Mouse (Mus musculus): ENCODE results near the gene Apbb2. TPM values are rescaled to one million over a fixed set of nuclear protein-coding genes. Genes with fewer than 3 reads are reported as not detected.

Apbb2 gene
- polyA plus RNA-seq, 1 experiment from 2014 or later: 52.6 TPM

GRCm38 (mm10) chr5:66552246-66552645 lies 66.3 kb downstream of the Apbb2 start:
- 72% methylated on average over 9 of the region's 9 CpGs for WGBS
- H3K4me3 ChIP-seq (ENCODE audit: low read depth, low read length): no peak overlapping the region
- H3K9ac ChIP-seq (ENCODE audit: low read length): no peak overlapping the region
- no peaks in the 10 kb centered on the region for H3K36me3 ChIP-seq (ENCODE audit: control insufficient read depth, insufficient read depth, low read length)
- H3K4me2 ChIP-seq (ENCODE audit: low read depth): no peak overlapping the region
- no peaks in the 10 kb centered on the region for H3K27me3 ChIP-seq (ENCODE audit: control insufficient read depth, insufficient read depth, low read length)
- H3K4me1 ChIP-seq (ENCODE audit: control insufficient read depth, insufficient read depth, low read length): no peaks in the 10 kb centered on the region
- H3K9me3 ChIP-seq (ENCODE audit: control insufficient read depth, low read length): peaks cover 4% of the 10 kb centered on the region
- ATAC-seq (ENCODE audit: insufficient read depth, low FRiP score, low TSS enrichment) (no peak), DNase-seq (ENCODE audit: low spot score) (no peak)
- no peak overlapping the region for H3K27ac ChIP-seq (ENCODE audit: low read depth, low read length)

DNA sequence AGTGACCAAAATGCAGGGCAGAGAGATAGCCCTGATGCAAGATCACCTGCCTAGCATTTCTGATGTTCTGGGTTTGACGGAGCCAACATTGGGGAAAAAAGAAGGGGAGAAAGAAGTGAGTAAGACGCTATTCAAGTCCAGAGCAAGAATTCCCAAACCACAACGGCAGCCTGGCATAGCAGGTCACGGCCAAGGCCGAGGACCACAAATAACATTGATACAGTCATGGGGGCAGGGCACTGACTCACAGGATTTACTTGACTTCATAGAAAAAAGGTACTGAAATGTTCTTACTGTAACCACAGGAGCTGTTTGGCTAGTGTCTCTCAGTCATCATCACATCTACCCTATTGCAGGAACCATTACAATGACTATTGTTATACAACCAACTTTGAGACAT lies 68.3 kb downstream of the Apbb2 start:
- no peak overlapping the region for H3K27ac ChIP-seq (ENCODE audit: low read depth, low read length)
- H3K4me1 ChIP-seq (ENCODE audit: control insufficient read depth, insufficient read depth, low read length): no peaks in the 10 kb centered on the region
- 93% methylated on average over 5 of the region's 5 CpGs for WGBS
- H3K27me3 ChIP-seq (ENCODE audit: control insufficient read depth, insufficient read depth, low read length): no peaks in the 10 kb centered on the region
- peaks cover 4% of the 10 kb centered on the region for H3K9me3 ChIP-seq (ENCODE audit: control insufficient read depth, low read length)
- H3K9ac ChIP-seq (ENCODE audit: low read length): no peak overlapping the region
- no peak overlapping the region for H3K4me3 ChIP-seq (ENCODE audit: low read depth, low read length)
- H3K4me2 ChIP-seq (ENCODE audit: low read depth): no peak overlapping the region
- ATAC-seq (ENCODE audit: insufficient read depth, low FRiP score, low TSS enrichment) (no peak), DNase-seq (ENCODE audit: low spot score) (no peak)
- no peaks in the 10 kb centered on the region for H3K36me3 ChIP-seq (ENCODE audit: control insufficient read depth, insufficient read depth, low read length)

GRCm38 (mm10) chr5:66549691-66550090 lies 68.9 kb downstream of the Apbb2 start:
- no peak overlapping the region for H3K9ac ChIP-seq (ENCODE audit: low read length)
- H3K4me1 ChIP-seq (ENCODE audit: control insufficient read depth, insufficient read depth, low read length): no peaks in the 10 kb centered on the region
- no peaks in the 10 kb centered on the region for H3K27me3 ChIP-seq (ENCODE audit: control insufficient read depth, insufficient read depth, low read length)
- peaks cover 4% of the 10 kb centered on the region for H3K9me3 ChIP-seq (ENCODE audit: control insufficient read depth, low read length)
- no peak overlapping the region for H3K4me2 ChIP-seq (ENCODE audit: low read depth)
- H3K27ac ChIP-seq (ENCODE audit: low read depth, low read length): no peak overlapping the region
- ATAC-seq (ENCODE audit: insufficient read depth, low FRiP score, low TSS enrichment) (no peak), DNase-seq (ENCODE audit: low spot score) (no peak)
- WGBS: 85% methylated on average over 1 of the region's 1 CpGs
- no peaks in the 10 kb centered on the region for H3K36me3 ChIP-seq (ENCODE audit: control insufficient read depth, insufficient read depth, low read length)
- H3K4me3 ChIP-seq (ENCODE audit: low read depth, low read length): no peak overlapping the region

DNA sequence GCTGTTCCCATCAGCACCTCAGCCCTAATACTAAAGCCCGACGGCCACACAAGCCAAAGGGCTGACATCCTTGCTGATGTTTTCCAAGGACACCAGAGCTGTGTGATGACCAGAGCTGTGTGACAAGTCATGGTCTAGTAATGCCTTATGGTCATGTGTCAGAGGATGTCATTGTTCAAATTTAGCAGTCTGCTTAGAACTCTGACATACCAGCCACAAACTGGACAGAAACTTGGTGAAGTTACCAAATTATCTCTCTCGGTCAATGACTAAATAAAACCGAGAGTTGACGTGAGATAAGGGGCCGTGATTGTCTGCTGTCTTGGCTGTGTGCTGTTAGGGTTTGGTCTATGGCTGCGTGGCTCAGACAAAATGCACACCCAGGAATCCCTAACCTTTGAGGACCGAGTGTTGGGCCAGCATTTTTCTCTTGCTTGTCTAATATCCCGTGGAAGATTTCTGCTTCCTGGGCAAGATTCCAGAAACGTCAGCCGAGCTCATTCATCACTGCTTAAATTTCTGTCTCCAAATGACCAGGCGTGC lies 71.5 kb downstream of the Apbb2 start:
- Histone ChIP-seq H3K4me2 (ENCODE audit: low read depth) (no peak overlapping the region), H3K4me3 (ENCODE audit: low read depth, low read length) (no peak overlapping the region), H3K9ac (ENCODE audit: low read length) (no peak overlapping the region), H3K27me3 (ENCODE audit: control insufficient read depth, insufficient read depth, low read length) (no peaks in the 10 kb centered on the region), H3K27ac (ENCODE audit: low read depth, low read length) (no peak overlapping the region), H3K4me1 (ENCODE audit: control insufficient read depth, insufficient read depth, low read length) (no peaks in the 10 kb centered on the region), H3K36me3 (ENCODE audit: control insufficient read depth, insufficient read depth, low read length) (no peaks in the 10 kb centered on the region), H3K9me3 (ENCODE audit: control insufficient read depth, low read length) (peaks cover 4% of the 10 kb centered on the region)
- ATAC-seq (ENCODE audit: insufficient read depth, low FRiP score, low TSS enrichment) (no peak), DNase-seq (ENCODE audit: low spot score) (no peak)
- WGBS: 89% methylated on average over 12 of the region's 12 CpGs

GRCm38 (mm10) chr5:66545573-66546141 lies 72.9 kb downstream of the Apbb2 start:
- H3K9ac ChIP-seq (ENCODE audit: low read length): no peak overlapping the region
- no peak overlapping the region for H3K4me2 ChIP-seq (ENCODE audit: low read depth)
- ATAC-seq (ENCODE audit: insufficient read depth, low FRiP score, low TSS enrichment): peak; percentile 84
- H3K27ac ChIP-seq (ENCODE audit: low read depth, low read length): peak overlapping the region; percentile 46
- no peaks in the 10 kb centered on the region for H3K36me3 ChIP-seq (ENCODE audit: control insufficient read depth, insufficient read depth, low read length)
- H3K27me3 ChIP-seq (ENCODE audit: control insufficient read depth, insufficient read depth, low read length): no peaks in the 10 kb centered on the region
- peak; percentile 51 for DNase-seq (ENCODE audit: low spot score)
- 33% methylated on average over 10 of the region's 10 CpGs for WGBS
- H3K4me3 ChIP-seq (ENCODE audit: low read depth, low read length): no peak overlapping the region
- no peaks in the 10 kb centered on the region for H3K4me1 ChIP-seq (ENCODE audit: control insufficient read depth, insufficient read depth, low read length)
- peaks cover 4% of the 10 kb centered on the region for H3K9me3 ChIP-seq (ENCODE audit: control insufficient read depth, low read length)

DNA sequence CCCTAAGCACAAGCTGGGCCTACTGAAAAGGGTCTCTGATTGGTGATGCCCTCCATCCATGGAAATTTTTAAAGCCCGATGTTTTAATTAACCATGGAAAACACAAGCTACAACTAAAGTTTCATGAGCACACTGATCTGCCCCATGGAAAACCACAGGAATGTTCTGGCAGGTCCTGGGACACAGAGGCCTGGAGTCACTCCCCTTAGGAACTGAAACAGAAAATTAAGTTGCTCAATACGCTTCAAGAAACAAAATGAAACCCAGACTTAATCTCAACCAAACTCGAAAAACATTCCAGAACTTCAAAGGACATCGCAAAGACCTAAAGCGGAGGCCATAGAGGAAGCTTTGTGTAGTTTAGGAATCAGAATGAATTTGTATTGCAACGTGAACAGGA lies 74.8 kb downstream of the Apbb2 start:
- DNase-seq (ENCODE audit: low spot score) (no peak), ATAC-seq (ENCODE audit: insufficient read depth, low FRiP score, low TSS enrichment) (no peak)
- H3K36me3 ChIP-seq (ENCODE audit: control insufficient read depth, insufficient read depth, low read length): no peaks in the 10 kb centered on the region
- no peak overlapping the region for H3K27ac ChIP-seq (ENCODE audit: low read depth, low read length)
- WGBS: 77% methylated on average over 6 of the region's 6 CpGs
- H3K27me3 ChIP-seq (ENCODE audit: control insufficient read depth, insufficient read depth, low read length): no peaks in the 10 kb centered on the region
- H3K9ac ChIP-seq (ENCODE audit: low read length): no peak overlapping the region
- peaks cover 4% of the 10 kb centered on the region for H3K9me3 ChIP-seq (ENCODE audit: control insufficient read depth, low read length)
- H3K4me1 ChIP-seq (ENCODE audit: control insufficient read depth, insufficient read depth, low read length): no peaks in the 10 kb centered on the region
- no peak overlapping the region for H3K4me3 ChIP-seq (ENCODE audit: low read depth, low read length)
- no peak overlapping the region for H3K4me2 ChIP-seq (ENCODE audit: low read depth)

GRCm38 (mm10) chr5:66543344-66543743 lies 75.2 kb downstream of the Apbb2 start:
- no peak overlapping the region for H3K4me3 ChIP-seq (ENCODE audit: low read depth, low read length)
- no peak overlapping the region for H3K9ac ChIP-seq (ENCODE audit: low read length)
- peaks cover 1% of the 10 kb centered on the region for H3K9me3 ChIP-seq (ENCODE audit: control insufficient read depth, low read length)
- DNase-seq (ENCODE audit: low spot score): no peak
- 80% methylated on average over 6 of the region's 6 CpGs for WGBS
- no peaks in the 10 kb centered on the region for H3K36me3 ChIP-seq (ENCODE audit: control insufficient read depth, insufficient read depth, low read length)
- no peak overlapping the region for H3K4me2 ChIP-seq (ENCODE audit: low read depth)
- no peak for ATAC-seq (ENCODE audit: insufficient read depth, low FRiP score, low TSS enrichment)
- no peaks in the 10 kb centered on the region for H3K4me1 ChIP-seq (ENCODE audit: control insufficient read depth, insufficient read depth, low read length)
- no peak overlapping the region for H3K27ac ChIP-seq (ENCODE audit: low read depth, low read length)
- no peaks in the 10 kb centered on the region for H3K27me3 ChIP-seq (ENCODE audit: control insufficient read depth, insufficient read depth, low read length)

- H3K4me1 ChIP-seq (ENCODE audit: control insufficient read depth, insufficient read depth, low read length): no peaks in the 10 kb centered on the region
- ATAC-seq (ENCODE audit: insufficient read depth, low FRiP score, low TSS enrichment): no peak
- 82% methylated on average over 4 of the region's 4 CpGs for WGBS
These were observed 76.1 kb downstream of the Apbb2 start for GRCm38 (mm10) chr5:66542521-66542920.

GRCm38 (mm10) chr5:66541385-66541784 lies 77.2 kb downstream of the Apbb2 start:
- WGBS: 82% methylated on average over 4 of the region's 4 CpGs
- H3K4me3 ChIP-seq (ENCODE audit: low read depth, low read length): no peak overlapping the region

More at GRCm38 (mm10) chr5:66542521-66542920, 76.1 kb downstream of the Apbb2 start:
- Histone ChIP-seq H3K27me3 (ENCODE audit: control insufficient read depth, insufficient read depth, low read length) (no peaks in the 10 kb centered on the region), H3K36me3 (ENCODE audit: control insufficient read depth, insufficient read depth, low read length) (no peaks in the 10 kb centered on the region), H3K4me2 (ENCODE audit: low read depth) (no peak overlapping the region), H3K9ac (ENCODE audit: low read length) (no peak overlapping the region), H3K4me3 (ENCODE audit: low read depth, low read length) (no peak overlapping the region), H3K27ac (ENCODE audit: low read depth, low read length) (no peak overlapping the region), H3K9me3 (ENCODE audit: control insufficient read depth, low read length) (no peaks in the 10 kb centered on the region)
- no peak for DNase-seq (ENCODE audit: low spot score)

More at GRCm38 (mm10) chr5:66541385-66541784, 77.2 kb downstream of the Apbb2 start:
- no peak overlapping the region for H3K9ac ChIP-seq (ENCODE audit: low read length)
- peaks cover 6% of the 10 kb centered on the region for H3K4me1 ChIP-seq (ENCODE audit: control insufficient read depth, insufficient read depth, low read length)
- no peak for DNase-seq (ENCODE audit: low spot score)
- no peak overlapping the region for H3K27ac ChIP-seq (ENCODE audit: low read depth, low read length)
- no peaks in the 10 kb centered on the region for H3K9me3 ChIP-seq (ENCODE audit: control insufficient read depth, low read length)
- ATAC-seq (ENCODE audit: insufficient read depth, low FRiP score, low TSS enrichment): no peak
- no peaks in the 10 kb centered on the region for H3K27me3 ChIP-seq (ENCODE audit: control insufficient read depth, insufficient read depth, low read length)
- H3K4me2 ChIP-seq (ENCODE audit: low read depth): no peak overlapping the region
- no peaks in the 10 kb centered on the region for H3K36me3 ChIP-seq (ENCODE audit: control insufficient read depth, insufficient read depth, low read length)

All from neural tube, embryonic 11.5 days (tissue).